Mouse (Mus musculus): ENCODE measurements around the gene Agap1.

Gene Agap1

DNA sequence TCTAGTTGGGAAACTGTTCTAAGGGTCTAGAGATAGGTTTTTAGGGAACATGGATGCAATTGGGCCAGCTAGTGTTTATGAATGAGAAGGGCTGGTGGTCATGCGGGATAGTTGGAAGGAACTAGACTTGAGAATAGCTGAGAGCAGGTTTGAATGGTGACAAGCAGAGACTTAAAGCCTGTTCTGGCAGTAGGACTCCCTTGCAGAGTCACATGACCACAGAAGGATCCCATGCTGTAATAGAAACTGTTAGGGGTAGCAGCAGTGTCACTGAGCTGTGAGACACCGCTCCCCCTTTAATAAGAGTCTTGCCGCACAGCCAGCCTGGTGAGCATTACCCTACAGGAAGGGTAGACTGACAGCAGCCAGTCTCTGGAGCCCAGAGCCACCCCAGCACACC lies 201.6 kb downstream of the Agap1 start:
- no peak for DNase-seq (ENCODE audit: low read depth, low spot score)

DNA sequence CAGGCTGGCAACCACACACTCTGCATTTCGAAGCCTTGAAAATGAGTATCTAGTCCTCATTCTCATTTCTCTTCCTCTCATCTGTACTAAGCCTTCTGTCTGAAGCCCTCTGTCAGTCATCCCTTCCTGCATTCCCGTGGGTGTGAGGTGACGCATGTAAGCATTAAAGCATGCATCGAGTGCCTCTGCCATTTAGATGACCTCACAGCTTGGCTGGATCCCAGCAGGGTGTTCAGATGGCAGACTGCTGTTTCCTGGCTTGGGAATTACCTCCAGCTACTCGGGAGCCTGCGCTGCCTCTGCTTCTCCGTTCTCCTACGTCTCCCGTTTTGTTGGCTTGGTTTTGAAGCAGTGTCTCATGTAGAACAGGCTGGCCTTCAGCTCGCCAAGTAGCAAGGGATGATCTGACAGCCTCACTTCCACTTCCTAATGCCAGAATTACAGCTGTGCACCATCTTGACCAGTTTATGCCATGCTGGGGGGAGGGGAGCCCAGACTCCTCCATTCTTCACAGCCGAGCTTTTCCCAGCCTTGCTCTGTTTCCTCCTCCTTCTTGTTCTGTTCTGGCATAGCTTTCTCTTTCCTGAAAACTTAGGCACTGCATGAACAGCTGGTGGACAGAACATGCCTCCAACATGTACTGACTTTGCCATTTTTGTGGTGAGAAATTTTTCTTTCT lies 202.2 kb downstream of the Agap1 start:
- peak; percentile 95 for DNase-seq (ENCODE audit: low read depth, low spot score)

DNA sequence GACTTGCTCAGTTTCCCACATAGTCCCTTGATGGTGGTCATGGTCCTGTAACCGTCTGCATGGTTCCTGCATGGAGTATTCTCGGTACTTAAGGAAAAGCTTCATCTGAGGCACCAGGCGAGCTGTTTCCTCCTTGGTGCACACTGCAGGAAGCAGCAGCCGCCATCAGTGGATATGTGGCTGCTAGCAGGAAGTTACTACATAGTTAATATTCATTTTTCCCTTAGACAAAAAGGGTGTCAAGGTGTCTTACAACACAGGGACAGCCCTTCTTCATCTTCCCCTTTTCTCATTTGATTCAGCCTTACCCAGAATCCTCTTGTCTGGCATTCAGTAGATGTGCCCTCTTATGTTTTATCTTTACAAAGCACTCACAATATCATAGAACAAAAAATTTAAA lies 206.2 kb downstream of the Agap1 start:
- no peak for DNase-seq (ENCODE audit: low read depth, low spot score)

- DNase-seq (ENCODE audit: low read depth, low spot score): no peak
Observed at GRCm38 (mm10) chr1:89666154-89666553, 211.5 kb downstream of the Agap1 start.

DNA sequence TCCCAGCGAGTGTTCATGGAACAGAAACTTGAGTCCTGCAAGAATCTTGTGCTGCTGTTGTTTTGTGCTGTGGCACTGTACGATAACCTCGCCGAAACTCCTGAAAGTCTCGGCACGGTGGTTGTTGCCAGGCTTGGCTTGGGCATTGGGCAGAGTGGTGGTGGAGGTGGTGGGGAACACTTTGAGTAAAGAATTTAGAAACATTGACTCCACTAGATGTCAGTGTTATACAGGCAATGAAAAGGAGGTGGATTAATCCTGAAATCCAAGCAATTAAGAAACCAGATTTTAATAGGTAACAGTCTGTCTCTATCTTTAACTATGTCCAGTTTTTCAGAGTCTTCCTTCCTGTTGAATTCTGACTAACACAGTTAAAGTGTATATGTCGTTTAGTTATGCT lies 212.8 kb downstream of the Agap1 start:
- DNase-seq (ENCODE audit: low read depth, low spot score): peak; percentile 24

DNA sequence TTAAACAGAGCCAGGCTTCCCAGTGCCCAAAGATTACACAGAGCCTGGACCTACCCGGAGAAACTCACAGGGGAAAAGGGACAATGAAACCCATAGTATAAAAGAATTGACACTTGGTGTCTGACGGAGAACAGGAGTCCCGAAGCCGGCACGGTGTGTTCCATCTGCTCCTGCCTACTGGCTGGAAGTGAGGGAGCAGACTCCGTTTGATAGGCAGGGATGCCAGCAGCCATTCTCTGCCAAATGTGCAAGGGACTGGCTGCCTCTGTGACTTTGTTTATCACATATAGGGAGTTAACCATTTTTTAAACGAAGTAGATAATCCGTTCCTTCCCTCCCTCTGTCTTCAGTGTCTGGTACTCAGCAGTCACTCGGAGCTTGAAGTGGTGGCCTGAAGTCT lies 214.0 kb downstream of the Agap1 start:
- no peak for DNase-seq (ENCODE audit: low read depth, low spot score)

DNA sequence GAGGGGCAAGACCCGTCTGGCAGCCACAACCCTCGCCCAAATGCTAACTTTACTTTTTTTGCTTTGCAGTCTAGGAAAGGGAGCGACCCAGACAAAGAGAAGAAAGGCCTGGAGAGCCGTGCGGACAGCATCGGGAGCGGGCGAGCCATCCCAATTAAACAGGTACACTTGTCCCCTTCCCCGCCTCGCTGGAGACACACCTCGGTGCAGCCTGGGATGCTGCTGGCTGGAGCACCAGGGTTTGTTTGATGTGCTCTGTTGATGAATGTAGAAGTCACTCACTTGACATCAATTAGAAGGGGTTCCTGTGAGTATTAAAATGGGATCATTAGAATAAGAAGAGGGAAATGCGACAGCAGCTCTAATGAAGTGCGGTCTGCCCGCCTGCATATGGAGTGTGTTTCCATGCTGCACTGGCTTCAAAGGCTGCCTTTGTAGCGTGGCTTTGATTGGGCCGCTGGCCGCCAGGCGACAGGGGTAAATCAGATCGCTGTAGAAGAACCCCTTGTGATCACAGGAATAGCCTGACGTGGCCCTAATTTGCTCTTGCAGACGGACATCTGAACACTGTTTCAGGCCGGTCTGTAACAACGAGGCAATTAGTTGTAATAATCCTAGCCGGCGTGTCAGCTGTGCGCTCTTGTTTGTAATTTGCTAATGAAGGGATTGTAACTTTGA lies 216.6 kb downstream of the Agap1 start:
- no peak for DNase-seq (ENCODE audit: low read depth, low spot score)

DNA sequence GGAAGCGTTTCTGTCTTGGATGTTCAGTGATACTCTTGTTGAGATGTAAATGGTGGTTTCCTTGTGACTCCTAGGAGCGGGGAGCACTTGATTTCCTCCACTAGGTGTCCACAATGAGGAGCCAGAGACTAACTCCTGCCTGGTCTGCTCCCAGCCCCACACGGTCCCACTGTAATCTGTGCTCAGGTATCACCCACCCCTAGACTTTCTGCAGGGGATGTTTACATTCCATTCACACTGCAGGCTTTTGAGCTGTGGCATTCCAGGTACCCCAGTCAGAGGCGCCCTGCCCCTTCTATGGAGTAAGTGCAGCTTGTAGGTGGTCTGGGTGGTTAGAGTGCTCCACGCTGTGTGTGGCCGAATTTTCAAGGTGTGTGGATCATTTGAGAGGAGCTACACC lies 218.5 kb downstream of the Agap1 start:
- no peak for DNase-seq (ENCODE audit: low read depth, low spot score)

DNA sequence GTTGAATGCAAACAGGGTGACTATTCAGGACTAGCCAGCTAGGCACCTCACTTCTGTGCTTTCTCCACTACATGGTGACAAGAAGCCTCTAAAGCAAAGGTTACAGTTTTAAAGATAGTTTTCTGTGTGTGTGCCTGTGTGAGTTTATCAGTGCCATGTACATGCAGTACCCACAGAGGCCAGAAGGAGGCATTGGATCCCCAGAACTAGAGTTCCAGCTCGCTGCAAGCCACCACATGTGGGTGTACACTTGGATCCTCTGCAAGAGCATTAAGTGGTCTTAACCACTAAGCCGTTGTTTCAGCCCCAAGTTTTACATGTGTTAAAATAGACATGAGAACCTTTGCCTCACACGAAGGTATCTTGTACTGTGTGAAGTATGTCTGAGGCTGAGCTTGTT lies 219.1 kb downstream of the Agap1 start:
- peak; percentile 29 for DNase-seq (ENCODE audit: low read depth, low spot score)

- DNase-seq (ENCODE audit: low read depth, low spot score): no peak
Observed at GRCm38 (mm10) chr1:89674681-89675080, 220.1 kb downstream of the Agap1 start.

DNA sequence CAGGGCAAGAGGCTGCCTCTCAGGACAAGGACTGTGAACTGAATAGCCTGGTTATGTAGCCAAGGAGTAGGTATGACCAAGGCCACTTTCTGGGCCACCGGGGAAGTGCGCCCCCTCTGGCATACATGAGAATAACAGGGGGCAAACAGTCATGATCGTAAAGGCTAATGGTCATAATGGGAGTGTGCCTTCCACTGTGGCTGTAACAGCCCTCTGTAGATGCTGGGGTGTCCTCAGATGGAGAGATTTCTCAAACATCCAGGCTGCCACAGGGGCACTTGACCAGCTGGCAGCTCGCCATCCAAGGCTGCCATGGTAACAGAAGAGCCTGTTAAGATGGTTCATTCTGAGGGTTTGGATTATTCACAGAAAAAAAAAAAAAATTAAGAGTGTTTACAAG lies 221.8 kb downstream of the Agap1 start:
- peak; percentile 8 for DNase-seq (ENCODE audit: low read depth, low spot score)

- no peak for DNase-seq (ENCODE audit: low read depth, low spot score)
Observed at GRCm38 (mm10) chr1:89680673-89681072, 226.1 kb downstream of the Agap1 start.

DNA sequence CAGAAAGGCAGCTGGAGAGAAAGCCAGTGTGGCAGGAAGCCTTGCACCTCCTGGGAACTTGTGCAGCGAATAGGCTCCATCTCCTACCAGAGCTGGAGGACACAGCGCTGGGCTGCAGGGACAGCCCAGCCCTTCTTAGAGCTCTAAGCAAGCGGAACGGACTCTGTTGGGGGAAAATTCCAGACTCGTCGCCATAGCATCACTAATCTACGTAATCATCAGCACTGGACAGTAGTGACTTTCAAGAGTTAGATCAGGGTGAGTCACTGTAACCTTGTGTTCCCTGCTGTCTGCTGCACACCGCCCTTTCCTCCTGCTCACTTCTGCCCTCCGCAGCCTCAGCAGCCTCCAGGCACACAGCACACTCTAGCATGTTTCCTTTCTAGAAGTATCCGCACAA lies 234.3 kb downstream of the Agap1 start:
- peak; percentile 57 for DNase-seq (ENCODE audit: low read depth, low spot score)

DNA sequence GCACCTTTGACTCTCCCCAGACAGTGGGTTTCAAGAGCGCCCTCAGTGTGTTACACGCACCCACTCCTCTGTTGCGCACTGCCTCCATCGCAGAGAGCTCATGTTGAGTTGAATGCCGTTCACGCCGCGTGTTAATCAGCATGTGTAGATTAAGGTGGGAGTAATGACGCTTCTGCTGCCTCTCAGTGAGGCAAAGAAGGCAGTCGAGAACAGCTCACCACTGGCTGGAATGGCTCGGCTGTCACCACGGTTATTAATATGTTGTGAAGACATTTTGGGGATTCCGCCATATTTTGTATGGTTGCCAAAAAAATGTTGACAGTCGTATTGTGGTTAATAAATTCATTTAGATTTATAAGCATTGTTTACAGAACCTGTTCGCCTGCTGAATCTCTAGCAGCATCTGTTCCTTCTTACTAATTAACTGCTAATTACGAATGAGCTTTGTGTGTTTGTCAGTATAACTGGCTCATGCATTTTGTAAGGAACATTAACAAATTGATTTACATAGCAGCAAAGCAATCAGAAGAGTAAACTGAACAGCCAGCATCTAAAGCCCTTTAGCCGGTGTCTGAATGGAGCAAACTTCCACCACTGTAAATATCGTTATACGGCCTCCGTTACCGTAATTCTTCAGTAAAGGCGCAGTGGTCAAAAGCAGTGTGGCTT lies 235.1 kb downstream of the Agap1 start:
- DNase-seq (ENCODE audit: low read depth, low spot score): no peak

GRCm38 (mm10) chr1:89691096-89691495 lies 236.5 kb downstream of the Agap1 start:
- DNase-seq (ENCODE audit: low read depth, low spot score): no peak

- no peak for DNase-seq (ENCODE audit: low read depth, low spot score)
Observed at GRCm38 (mm10) chr1:89692420-89692819, 237.8 kb downstream of the Agap1 start.

GRCm38 (mm10) chr1:89694916-89695315 lies 240.3 kb downstream of the Agap1 start:
- no peak for DNase-seq (ENCODE audit: low read depth, low spot score)

DNA sequence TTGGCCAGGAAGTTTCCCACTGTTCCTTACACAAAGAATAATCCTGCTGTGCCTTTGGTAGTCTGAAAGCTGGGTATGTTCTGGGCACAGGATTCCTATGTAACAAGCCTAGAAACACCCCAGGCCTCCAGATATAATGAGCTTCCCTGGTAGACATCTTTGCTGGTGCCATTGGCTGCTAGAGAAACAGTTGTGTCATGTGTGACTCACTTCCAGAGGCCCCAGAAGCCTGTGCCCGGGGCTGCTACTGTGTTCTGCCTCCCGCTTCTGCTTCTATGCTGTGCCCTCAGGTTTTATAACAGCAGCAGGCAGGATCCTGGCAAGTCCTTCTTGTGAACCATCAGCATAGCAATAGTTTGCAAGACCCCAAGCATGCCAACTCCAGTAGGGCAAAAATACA lies 242.6 kb downstream of the Agap1 start:
- peak; percentile 57 for DNase-seq (ENCODE audit: low read depth, low spot score)

GRCm38 (mm10) chr1:89700166-89700565 lies 245.6 kb downstream of the Agap1 start:
- DNase-seq (ENCODE audit: low read depth, low spot score): no peak

GRCm38 (mm10) chr1:89701162-89701730 lies 246.6 kb downstream of the Agap1 start:
- no peak for DNase-seq (ENCODE audit: low read depth, low spot score)

GRCm38 (mm10) chr1:89703294-89703693 lies 248.7 kb downstream of the Agap1 start:
- no peak for DNase-seq (ENCODE audit: low read depth, low spot score)

DNA sequence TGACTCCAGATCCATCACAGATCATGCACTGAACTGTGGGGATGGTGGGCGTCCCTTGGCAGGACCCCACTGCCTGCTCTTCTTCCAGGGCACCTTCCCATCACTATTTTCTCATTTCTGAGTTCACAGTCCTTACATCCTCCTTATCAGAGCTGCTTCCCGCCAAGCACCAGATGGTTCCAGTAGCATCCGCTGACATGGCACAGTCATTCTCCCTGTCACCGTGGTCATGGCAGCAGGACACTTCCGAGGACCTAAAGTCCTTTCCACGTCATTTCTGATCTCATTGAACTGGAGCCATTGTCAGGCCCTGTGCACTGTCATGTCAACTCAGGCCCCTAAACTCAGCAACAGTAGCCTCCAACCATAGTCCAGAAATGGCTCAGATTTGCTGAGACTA lies 251.1 kb downstream of the Agap1 start:
- DNase-seq (ENCODE audit: low read depth, low spot score): no peak

DNA sequence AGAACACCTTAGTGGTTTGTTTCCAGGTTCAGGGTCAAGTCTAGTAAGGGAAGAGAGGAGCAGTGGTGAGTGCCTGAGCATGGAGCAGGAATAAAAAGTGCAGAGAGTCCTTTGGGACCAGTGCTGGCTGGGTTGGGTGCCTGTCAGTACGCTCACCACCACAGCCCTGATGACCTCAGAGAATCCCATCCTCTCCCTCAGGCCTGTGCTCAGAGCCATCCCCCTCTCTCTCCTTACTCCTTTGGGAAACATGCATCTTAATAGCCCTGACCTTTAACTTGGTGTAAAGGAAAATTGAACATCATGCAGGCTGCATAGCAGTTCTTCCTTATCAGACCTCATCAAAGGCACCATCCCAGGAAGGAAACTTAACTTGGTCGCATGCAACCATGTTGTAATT lies 252.3 kb downstream of the Agap1 start:
- DNase-seq (ENCODE audit: low read depth, low spot score): no peak
